Mouse (Mus musculus): Measurements from ENCODE around the gene Map3k11. TPM values are rescaled to one million over a fixed set of nuclear protein-coding genes. Genes with fewer than 3 reads are reported as not detected.

Gene Map3k11
- total and polyA plus RNA-seq, 3 experiments = 22.5 to 38.3 TPM; not detected in 1

DNA sequence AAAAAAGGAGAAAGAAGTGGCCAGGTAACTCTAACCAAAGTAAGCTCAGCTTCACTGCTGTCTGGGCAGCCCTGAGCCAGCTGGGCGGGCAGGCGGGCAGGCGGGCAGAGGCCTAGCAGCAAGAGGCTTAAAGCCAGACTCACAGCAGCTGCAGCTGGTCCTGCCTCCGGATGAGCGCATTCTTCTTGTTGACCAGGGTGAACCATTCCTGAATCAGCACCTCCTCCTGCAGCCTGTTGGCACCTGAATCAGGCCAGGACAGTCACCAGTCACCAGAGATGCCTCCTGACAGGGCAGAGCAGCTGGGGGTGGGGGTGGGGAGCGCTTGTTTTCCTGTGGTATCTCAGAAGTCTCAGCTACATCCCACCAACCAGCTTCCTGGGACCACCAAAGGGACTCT lies 21.5 kb downstream of the Map3k11 start:
- TF ChIP-seq GABPA (IDR thresholded peaks at IDR 0.05; ENCODE audit: low read depth, low read length) = no peak
- TF ChIP-seq SMC3 (IDR thresholded peaks at IDR 0.05; ENCODE audit: low read depth, low read length) = no peak
- no peak for TF ChIP-seq CHD2 (IDR thresholded peaks at IDR 0.05; ENCODE audit: low read length)
- no peak for TF ChIP-seq RAD21 (IDR thresholded peaks at IDR 0.05; ENCODE audit: low read depth, low read length)
- no peak for TF ChIP-seq POLR2A (IDR thresholded peaks at IDR 0.05; ENCODE audit: control insufficient read depth in 1 of 2, insufficient read depth in 1 of 2, low read depth in 1 of 2, low read length in 2 of 2, poor library complexity in 1 of 2)
- no peak for TF ChIP-seq RCOR1 (IDR thresholded peaks at IDR 0.05; ENCODE audit: low read depth, low read length)
- TF ChIP-seq GATA1 (IDR thresholded peaks at IDR 0.05; ENCODE audit: low read depth, low read length) = no peak
- no peak for TF ChIP-seq POLR2AphosphoS2 (IDR thresholded peaks at IDR 0.05; ENCODE audit: low read length)
- TF ChIP-seq MYB (IDR thresholded peaks at IDR 0.05; ENCODE audit: low read depth, low read length) = no peak
- no peak for TF ChIP-seq ZNF384 (IDR thresholded peaks at IDR 0.05; ENCODE audit: low read depth, low read length)
- H3K27ac ChIP-seq (ENCODE audit: control insufficient read depth, low read depth, low read length) = no peak overlapping the region
- no peak overlapping the region for H3K4me3 ChIP-seq (ENCODE audit: control insufficient read depth in 1 of 2, insufficient read depth in 1 of 2, low read depth in 2 of 2, low read length in 2 of 2)
- H3K4me1 ChIP-seq (ENCODE audit: control insufficient read depth in 1 of 2, insufficient read depth in 2 of 2, low read length in 2 of 2) = peaks cover 0 to 9% of the 10 kb centered on the region in 2 experiments; a peak in 2 of 4 replicates
- no peaks in the 10 kb centered on the region for H3K27me3 ChIP-seq (ENCODE audit: control insufficient read depth in 1 of 2, insufficient read depth in 2 of 2, low read length in 2 of 2)
- H3K79me2 ChIP-seq (ENCODE audit: control insufficient read depth, insufficient read depth, low read length, poor library complexity) = peaks cover 3% of the 10 kb centered on the region; the same call in 1 of the 2 replicates
- DNase-seq (ENCODE audit: low read depth, low spot score) = no peak
- H3K9me3 ChIP-seq (replicated peaks; ENCODE audit: insufficient read depth, low read length) = no peaks in the 10 kb centered on the region
- peaks cover 0 to 13% of the 10 kb centered on the region in 2 experiments for H3K36me3 ChIP-seq (ENCODE audit: control insufficient read depth in 1 of 2, insufficient read depth in 2 of 2, low read length in 2 of 2)
- no peak overlapping the region for H3K9ac ChIP-seq (ENCODE audit: control insufficient read depth, low read depth, low read length, poor library complexity, severe bottlenecking)

DNA sequence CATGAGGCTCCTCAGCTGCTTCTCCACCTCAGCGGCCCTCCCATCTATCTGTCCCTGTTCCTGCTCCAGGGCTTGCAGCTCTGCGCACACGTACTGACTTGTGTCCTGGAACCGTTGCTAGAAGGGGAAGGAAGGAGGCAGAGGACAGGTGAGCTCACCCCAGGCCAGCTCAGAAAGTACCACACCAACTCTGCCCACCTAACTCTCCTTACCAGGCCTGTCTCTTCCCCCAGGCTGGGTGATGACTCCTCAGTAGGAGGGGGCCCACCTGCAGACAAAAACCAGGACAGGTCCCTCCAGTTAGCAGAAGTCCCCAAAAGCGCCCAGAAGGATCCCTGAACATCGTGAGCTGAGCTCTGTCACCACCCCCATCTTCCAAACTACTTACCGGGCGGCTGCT lies 22.0 kb downstream of the Map3k11 start:
- Histone ChIP-seq H3K27me3 (ENCODE audit: control insufficient read depth in 1 of 2, insufficient read depth in 2 of 2, low read length in 2 of 2) (no peaks in the 10 kb centered on the region), H3K4me1 (ENCODE audit: control insufficient read depth in 1 of 2, insufficient read depth in 2 of 2, low read length in 2 of 2) (peaks cover 0 to 4% of the 10 kb centered on the region in 2 experiments; a peak in 1 of 4 replicates), H3K36me3 (ENCODE audit: control insufficient read depth in 1 of 2, insufficient read depth in 2 of 2, low read length in 2 of 2) (peaks cover 0 to 8% of the 10 kb centered on the region in 2 experiments), H3K9ac (ENCODE audit: control insufficient read depth, low read depth, low read length, poor library complexity, severe bottlenecking) (no peak overlapping the region), H3K9me3 (replicated peaks; ENCODE audit: insufficient read depth, low read length) (no peaks in the 10 kb centered on the region), H3K4me3 (ENCODE audit: control insufficient read depth in 1 of 2, insufficient read depth in 1 of 2, low read depth in 2 of 2, low read length in 2 of 2) (no peak overlapping the region), H3K79me2 (ENCODE audit: control insufficient read depth, insufficient read depth, low read length, poor library complexity) (peaks cover 3% of the 10 kb centered on the region; the same call in 1 of the 2 replicates), H3K27ac (ENCODE audit: control insufficient read depth, low read depth, low read length) (no peak overlapping the region)
- no peak for DNase-seq (ENCODE audit: low read depth, low spot score)
- TF ChIP-seq USF1 (IDR thresholded peaks at IDR 0.05; ENCODE audit: low read depth, low read length) (no peak), CHD1 (IDR thresholded peaks at IDR 0.05; ENCODE audit: low read depth, low read length) (no peak), TBP (IDR thresholded peaks at IDR 0.05; ENCODE audit: low read depth, low read length) (no peak), MYB (IDR thresholded peaks at IDR 0.05; ENCODE audit: low read depth, low read length) (no peak), ZNF384 (IDR thresholded peaks at IDR 0.05; ENCODE audit: low read depth, low read length) (no peak), POLR2AphosphoS2 (IDR thresholded peaks at IDR 0.05; ENCODE audit: low read length) (no peak), RAD21 (IDR thresholded peaks at IDR 0.05; ENCODE audit: low read depth, low read length) (no peak), TCF12 (IDR thresholded peaks at IDR 0.05; ENCODE audit: low read depth, low read length) (no peak), UBTF (IDR thresholded peaks at IDR 0.05; ENCODE audit: borderline replicate concordance, insufficient read depth, low read depth, low read length) (no peak), SIN3A (IDR thresholded peaks at IDR 0.05; ENCODE audit: low read length) (no peak), MXI1 (IDR thresholded peaks at IDR 0.05; ENCODE audit: low read depth, low read length) (no peak), CTCF (IDR thresholded peaks at IDR 0.05 in 2 of 3, conservative IDR thresholded peaks at IDR 0.05 in 1 of 3; ENCODE audit: control insufficient read depth in 1 of 3, insufficient read depth in 1 of 3, low read depth in 2 of 3, low read length in 3 of 3, poor library complexity in 1 of 3, severe bottlenecking in 1 of 3) (no peak), CHD2 (IDR thresholded peaks at IDR 0.05; ENCODE audit: low read length) (no peak), ZKSCAN1 (IDR thresholded peaks at IDR 0.05; ENCODE audit: low read depth, low read length) (no peak), E2F4 (IDR thresholded peaks at IDR 0.05; ENCODE audit: borderline replicate concordance, low read depth, low read length) (no peak), USF2 (IDR thresholded peaks at IDR 0.05; ENCODE audit: borderline replicate concordance in 1 of 2, insufficient read depth in 1 of 2, low read depth in 1 of 2, low read length in 2 of 2) (no peak)
